Mouse (Mus musculus): ENCODE results near the gene Gnb5. TPM values are rescaled to one million over a fixed set of nuclear protein-coding genes. Genes with fewer than 3 reads are reported as not detected.

Gene Gnb5
- polyA plus RNA-seq, 1 experiment from 2014 or later: 83.9 TPM

- Histone ChIP-seq H3K36me3 (no peaks in the 10 kb centered on the region), H3K4me2 (no peak overlapping the region), H3K27ac (replicated peaks) (no peak overlapping the region), H3K9me3 (no peaks in the 10 kb centered on the region), H3K4me3 (no peak overlapping the region), H3K4me1 (replicated peaks) (no peaks in the 10 kb centered on the region), H3K27me3 (no peaks in the 10 kb centered on the region), H3K9ac (no peak overlapping the region)
- ATAC-seq (ENCODE audit: low FRiP score, low read depth): no peak
- WGBS: 46% methylated on average over 5 of the region's 5 CpGs
Measured at GRCm38 (mm10) chr9:75280814-75281213, 25.3 kb upstream of the Gnb5 start.

- Histone ChIP-seq H3K4me1 (replicated peaks) (no peaks in the 10 kb centered on the region), H3K27ac (replicated peaks) (no peak overlapping the region), H3K4me3 (no peak overlapping the region), H3K36me3 (no peaks in the 10 kb centered on the region), H3K4me2 (no peak overlapping the region), H3K27me3 (no peaks in the 10 kb centered on the region), H3K9me3 (no peaks in the 10 kb centered on the region), H3K9ac (no peak overlapping the region)
- no peak for ATAC-seq (ENCODE audit: low FRiP score, low read depth)
- 86% methylated on average over 2 of the region's 2 CpGs for WGBS
Measured at GRCm38 (mm10) chr9:75282179-75282578, 23.9 kb upstream of the Gnb5 start.

GRCm38 (mm10) chr9:75282830-75283229, 23.3 kb upstream of the Gnb5 start:
- H3K9ac ChIP-seq: no peak overlapping the region
- H3K36me3 ChIP-seq: no peaks in the 10 kb centered on the region
- no peak overlapping the region for H3K27ac ChIP-seq (replicated peaks)
- H3K27me3 ChIP-seq: no peaks in the 10 kb centered on the region
- H3K4me2 ChIP-seq: no peak overlapping the region
- H3K4me1 ChIP-seq (replicated peaks): no peaks in the 10 kb centered on the region
- WGBS: 11% methylated on average over 3 of the region's 3 CpGs
- no peak overlapping the region for H3K4me3 ChIP-seq
- H3K9me3 ChIP-seq: no peaks in the 10 kb centered on the region
- ATAC-seq (ENCODE audit: low FRiP score, low read depth): peak; percentile 59; the same call in 1 of the 2 replicates

- 79% methylated on average over 8 of the region's 8 CpGs for WGBS
- H3K9me3 ChIP-seq: no peaks in the 10 kb centered on the region
Measured at GRCm38 (mm10) chr9:75283636-75284035, 22.5 kb upstream of the Gnb5 start.

GRCm38 (mm10) chr9:75285363-75285762, 20.7 kb upstream of the Gnb5 start:
- ATAC-seq (ENCODE audit: low FRiP score, low read depth): no peak
- H3K27ac ChIP-seq (replicated peaks): no peak overlapping the region
- WGBS: 84% methylated on average over 6 of the region's 6 CpGs

More at GRCm38 (mm10) chr9:75283636-75284035, 22.5 kb upstream of the Gnb5 start:
- Histone ChIP-seq H3K36me3 (no peaks in the 10 kb centered on the region), H3K27ac (replicated peaks) (no peak overlapping the region), H3K4me2 (no peak overlapping the region), H3K4me1 (replicated peaks) (no peaks in the 10 kb centered on the region), H3K9ac (no peak overlapping the region), H3K27me3 (no peaks in the 10 kb centered on the region), H3K4me3 (no peak overlapping the region)
- no peak for ATAC-seq (ENCODE audit: low FRiP score, low read depth)

GRCm38 (mm10) chr9:75287636-75288035, 18.5 kb upstream of the Gnb5 start:
- no peaks in the 10 kb centered on the region for H3K36me3 ChIP-seq
- no peak overlapping the region for H3K27ac ChIP-seq (replicated peaks)
- no peaks in the 10 kb centered on the region for H3K9me3 ChIP-seq
- ATAC-seq (ENCODE audit: low FRiP score, low read depth): no peak
- 63% methylated on average over 6 of the region's 6 CpGs for WGBS
- no peaks in the 10 kb centered on the region for H3K4me1 ChIP-seq (replicated peaks)
- no peaks in the 10 kb centered on the region for H3K27me3 ChIP-seq
- no peak overlapping the region for H3K9ac ChIP-seq
- H3K4me2 ChIP-seq: no peak overlapping the region
- H3K4me3 ChIP-seq: no peak overlapping the region

More at GRCm38 (mm10) chr9:75285363-75285762, 20.7 kb upstream of the Gnb5 start:
- Histone ChIP-seq H3K4me3 (no peak overlapping the region), H3K9ac (no peak overlapping the region), H3K27me3 (no peaks in the 10 kb centered on the region), H3K36me3 (no peaks in the 10 kb centered on the region), H3K4me2 (no peak overlapping the region), H3K4me1 (replicated peaks) (no peaks in the 10 kb centered on the region), H3K9me3 (no peaks in the 10 kb centered on the region)

- Histone ChIP-seq H3K36me3 (no peaks in the 10 kb centered on the region), H3K4me2 (no peak overlapping the region), H3K9ac (no peak overlapping the region), H3K27me3 (no peaks in the 10 kb centered on the region), H3K4me3 (no peak overlapping the region), H3K4me1 (replicated peaks) (no peaks in the 10 kb centered on the region), H3K27ac (replicated peaks) (no peak overlapping the region), H3K9me3 (no peaks in the 10 kb centered on the region)
- no peak for ATAC-seq (ENCODE audit: low FRiP score, low read depth)
- WGBS: 48% methylated on average over 4 of the region's 4 CpGs
Measured at GRCm38 (mm10) chr9:75289545-75289944, 16.5 kb upstream of the Gnb5 start.

GRCm38 (mm10) chr9:75299342-75299741, 6.7 kb upstream of the Gnb5 start:
- WGBS: 81% methylated on average over 2 of the region's 2 CpGs
- Histone ChIP-seq H3K36me3 (no peaks in the 10 kb centered on the region), H3K27ac (replicated peaks) (no peak overlapping the region), H3K27me3 (no peaks in the 10 kb centered on the region), H3K4me2 (no peak overlapping the region), H3K9me3 (no peaks in the 10 kb centered on the region), H3K9ac (no peak overlapping the region), H3K4me1 (replicated peaks) (no peaks in the 10 kb centered on the region), H3K4me3 (no peak overlapping the region)
- no peak for ATAC-seq (ENCODE audit: low FRiP score, low read depth)

GRCm38 (mm10) chr9:75303033-75303432, 3.1 kb upstream of the Gnb5 start:
- H3K4me1 ChIP-seq (replicated peaks): no peaks in the 10 kb centered on the region
- ATAC-seq (ENCODE audit: low FRiP score, low read depth): no peak
- H3K36me3 ChIP-seq: no peaks in the 10 kb centered on the region
- H3K4me3 ChIP-seq: no peak overlapping the region
- H3K4me2 ChIP-seq: no peak overlapping the region
- no peak overlapping the region for H3K27ac ChIP-seq (replicated peaks)
- H3K9ac ChIP-seq: no peak overlapping the region
- no peaks in the 10 kb centered on the region for H3K9me3 ChIP-seq
- H3K27me3 ChIP-seq: no peaks in the 10 kb centered on the region
- 78% methylated on average over 2 of the region's 2 CpGs for WGBS

- no peak for ATAC-seq (ENCODE audit: low FRiP score, low read depth)
- 30% methylated on average over 16 of the region's 16 CpGs for WGBS
- Histone ChIP-seq H3K36me3 (no peaks in the 10 kb centered on the region), H3K4me2 (peak overlapping the region; percentile 24; the same call in 1 of the 2 replicates), H3K9me3 (no peaks in the 10 kb centered on the region), H3K27me3 (no peaks in the 10 kb centered on the region), H3K27ac (replicated peaks) (no peak overlapping the region), H3K4me3 (no peak overlapping the region), H3K9ac (no peak overlapping the region), H3K4me1 (replicated peaks) (no peaks in the 10 kb centered on the region)
Measured at GRCm38 (mm10) chr9:75303701-75304261, 2.3 kb upstream of the Gnb5 start.

GRCm38 (mm10) chr9:75304286-75304685, 1.8 kb upstream of the Gnb5 start:
- Histone ChIP-seq H3K9ac (no peak overlapping the region), H3K27ac (replicated peaks) (no peak overlapping the region), H3K4me3 (no peak overlapping the region), H3K27me3 (no peaks in the 10 kb centered on the region), H3K4me1 (replicated peaks) (no peaks in the 10 kb centered on the region), H3K4me2 (peak overlapping the region; percentile 24; the same call in 1 of the 2 replicates), H3K36me3 (no peaks in the 10 kb centered on the region), H3K9me3 (no peaks in the 10 kb centered on the region)
- 32% methylated on average over 7 of the region's 7 CpGs for WGBS
- ATAC-seq (ENCODE audit: low FRiP score, low read depth): no peak

- H3K27ac ChIP-seq (replicated peaks): no peak overlapping the region
- no peak for ATAC-seq (ENCODE audit: low FRiP score, low read depth)
- 89% methylated on average over 5 of the region's 5 CpGs for WGBS
Measured at GRCm38 (mm10) chr9:75307015-75307414, 927 bp downstream of the Gnb5 start.

GRCm38 (mm10) chr9:75308621-75309020, 2.5 kb downstream of the Gnb5 start:
- Histone ChIP-seq H3K4me3 (no peak overlapping the region), H3K4me1 (replicated peaks) (0 out of 2 replicates have a peak, but pooled peaks cover 8% of the 10 kb centered on the region), H3K36me3 (no peaks in the 10 kb centered on the region), H3K9ac (no peak overlapping the region), H3K4me2 (no peak overlapping the region), H3K27me3 (no peaks in the 10 kb centered on the region), H3K9me3 (no peaks in the 10 kb centered on the region), H3K27ac (replicated peaks) (no peak overlapping the region)
- ATAC-seq (ENCODE audit: low FRiP score, low read depth): no peak
- WGBS: 73% methylated on average over 5 of the region's 5 CpGs

More at GRCm38 (mm10) chr9:75307015-75307414, 927 bp downstream of the Gnb5 start:
- Histone ChIP-seq H3K4me2 (no peak overlapping the region), H3K27me3 (no peaks in the 10 kb centered on the region), H3K9me3 (no peaks in the 10 kb centered on the region), H3K36me3 (no peaks in the 10 kb centered on the region), H3K4me1 (replicated peaks) (no peaks in the 10 kb centered on the region), H3K4me3 (no peak overlapping the region), H3K9ac (no peak overlapping the region)

Data from hindbrain, embryonic 15.5 days (tissue).